Mouse (Mus musculus): ENCODE results near the gene Bloc1s6. TPM values are rescaled to one million over a fixed set of nuclear protein-coding genes. Genes with fewer than 3 reads are reported as not detected.

Gene Bloc1s6
- total RNA-seq, 2 experiments from 2014 or later, result 12.8 to 16.0 TPM

- peak; percentile 73 for DNase-seq
These were observed 26.9 kb downstream of the Bloc1s6 start, which contains the start of gene Sqor for GRCm38 (mm10) chr2:122765071-122765793. Sqor (plus strand) TSS chr2:122765237.

- DNase-seq, result no peak
These were observed 27.5 kb downstream of the Bloc1s6 start for GRCm38 (mm10) chr2:122765794-122766145.

- peak; percentile 10 for DNase-seq
These were observed 32.7 kb downstream of the Bloc1s6 start for GRCm38 (mm10) chr2:122771002-122771401.

- DNase-seq, result no peak
These were observed 34.6 kb downstream of the Bloc1s6 start for GRCm38 (mm10) chr2:122772899-122773298.

- no peak for DNase-seq
These were observed 37.2 kb downstream of the Bloc1s6 start for GRCm38 (mm10) chr2:122775491-122775890.

GRCm38 (mm10) chr2:122776823-122777222, 38.5 kb downstream of the Bloc1s6 start:
- DNase-seq, result no peak

GRCm38 (mm10) chr2:122779967-122780366, 41.7 kb downstream of the Bloc1s6 start:
- DNase-seq, result no peak

GRCm38 (mm10) chr2:122780447-122780846, 42.1 kb downstream of the Bloc1s6 start:
- no peak for DNase-seq

GRCm38 (mm10) chr2:122781590-122782356, 43.5 kb downstream of the Bloc1s6 start:
- DNase-seq, result no peak

- DNase-seq, result no peak
These were observed 45.4 kb downstream of the Bloc1s6 start for GRCm38 (mm10) chr2:122783730-122784129.

- DNase-seq, result no peak
These were observed 46.4 kb downstream of the Bloc1s6 start for GRCm38 (mm10) chr2:122784701-122785100.

- no peak for DNase-seq
These were observed 47.9 kb downstream of the Bloc1s6 start for GRCm38 (mm10) chr2:122786167-122786566.

- DNase-seq, result no peak
These were observed 51.0 kb downstream of the Bloc1s6 start for GRCm38 (mm10) chr2:122789311-122789710.

- no peak for DNase-seq
These were observed 51.4 kb downstream of the Bloc1s6 start for GRCm38 (mm10) chr2:122789730-122790129.

Other genes starting within 250 kb of the Bloc1s6 start
- 10 to 100 TPM in 1 of 2 experiments, 1 to 10 TPM in 1; 9.1 to 10.5 TPM for gene Gatm, start 127.2 kb upstream of the Bloc1s6 start, total RNA-seq (2021)
- under 1 TPM in 1 of 2 experiments, not detected in 1; 0.36 TPM for gene AA467197, start 101.5 kb upstream of the Bloc1s6 start, total RNA-seq (2021)
- gene Slc30a4, start 35.8 kb upstream of the Bloc1s6 start, total RNA-seq (2021), result 10 to 100 TPM; 16.2 to 16.4 TPM
- 1 to 10 TPM; 8.6 to 8.7 TPM for gene Sqor, start 26.7 kb downstream of the Bloc1s6 start, total RNA-seq (2021)